Mouse (Mus musculus) kidney, postnatal 4 days (tissue): Measurements from ENCODE around the gene Gm20379.
A peak's percentile ranks its signal among the peaks of the same experiment; 100 is the strongest.

Experiments used
- DNase-seq, 2 experiments: peaks; one replicate each; pipeline ENCODE4 v3.0.0; 2021; ENCODE audit warnings: mixed read lengths in 2 of 2

Gene Gm20379

GRCm38 (mm10) chr13:92337773-92338462 lies 32.1 kb downstream of the Gm20379 start:
- no peak for DNase-seq

- DNase-seq: no peak
Observed at GRCm38 (mm10) chr13:92339787-92340186, 34.0 kb downstream of the Gm20379 start.

GRCm38 (mm10) chr13:92344033-92344432 lies 38.3 kb downstream of the Gm20379 start:
- no peak for DNase-seq

- DNase-seq: peak in 1 of 2 experiments; percentile 7
Observed at GRCm38 (mm10) chr13:92346338-92346737, 40.6 kb downstream of the Gm20379 start.

- no peak for DNase-seq
Observed at GRCm38 (mm10) chr13:92351100-92351499, 45.3 kb downstream of the Gm20379 start.

- no peak for DNase-seq
Observed at GRCm38 (mm10) chr13:92353956-92354355, 48.2 kb downstream of the Gm20379 start.

GRCm38 (mm10) chr13:92354456-92355271 lies 48.9 kb downstream of the Gm20379 start, which contains the start of the genes Dhfr and Msh3:
TSS of gene Dhfr (plus strand) at chr13:92354726.
TSS of gene Msh3 (minus strand) at chr13:92355003.
- peak; percentile 98 to 99 for DNase-seq

- DNase-seq: peak; percentile 62 to 78
Observed at GRCm38 (mm10) chr13:92355272-92355643, 49.5 kb downstream of the Gm20379 start.

- no peak for DNase-seq
Observed at GRCm38 (mm10) chr13:92356376-92356775, 50.6 kb downstream of the Gm20379 start.
